Mouse (Mus musculus) embryonic fibroblast, embryonic 13.5 days (primary cell): Measurements from ENCODE around the gene Agr2. TPM values are rescaled to one million over a fixed set of nuclear protein-coding genes. Genes with fewer than 3 reads are reported as not detected.

Experiments used
- H3K27ac ChIP-seq: 2 replicates; pipeline ENCODE4 v1.5.1; 2012; ENCODE audit warnings: low read length, control low read depth, inconsistent platforms; ENCODE audit not compliant: insufficient read depth
- H3K4me1 ChIP-seq: 2 replicates; pipeline ENCODE4 v1.6.1; 2011; ENCODE audit warnings: low read length; ENCODE audit not compliant: control insufficient read depth, insufficient read depth
- H3K4me3 ChIP-seq: 2 replicates; pipeline ENCODE4 v1.5.1; 2011; ENCODE audit warnings: mild to moderate bottlenecking, control low read depth, low read length; ENCODE audit not compliant: insufficient read depth
- CTCF ChIP-seq: IDR thresholded peaks from 2 replicates; pipeline ENCODE4 v1.5.1; 2011; ENCODE audit warnings: mild to moderate bottlenecking, control low read depth, low read length, moderate library complexity, borderline replicate concordance; ENCODE audit not compliant: insufficient read depth
- POLR2A ChIP-seq: IDR thresholded peaks from 2 replicates; pipeline ENCODE4 v1.6.1; 2011; ENCODE audit warnings: low read depth, mild to moderate bottlenecking, control low read depth, low read length, moderate library complexity
- polyA plus RNA-seq: library from polyadenylated mRNA; stranded (reverse); fragments of >200 nt; gene quantifications from 2 replicates; pipeline ENCODE4 v1.2.4, GENCODE M21; 2011; ENCODE audit warnings: low read depth; ENCODE audit not compliant: missing spikeins, insufficient read length

Gene Agr2
- polyA plus RNA-seq, 1 experiment, result not detected

GRCm38 (mm10) chr12:36036776-36037175, 44.1 kb downstream of the Agr2 start:
- H3K27ac ChIP-seq, result no peak overlapping the region
- no peak for TF ChIP-seq POLR2A
- no peak for TF ChIP-seq CTCF
- H3K4me1 ChIP-seq, result no peaks in the 10 kb centered on the region
- H3K4me3 ChIP-seq, result no peak overlapping the region

DNA sequence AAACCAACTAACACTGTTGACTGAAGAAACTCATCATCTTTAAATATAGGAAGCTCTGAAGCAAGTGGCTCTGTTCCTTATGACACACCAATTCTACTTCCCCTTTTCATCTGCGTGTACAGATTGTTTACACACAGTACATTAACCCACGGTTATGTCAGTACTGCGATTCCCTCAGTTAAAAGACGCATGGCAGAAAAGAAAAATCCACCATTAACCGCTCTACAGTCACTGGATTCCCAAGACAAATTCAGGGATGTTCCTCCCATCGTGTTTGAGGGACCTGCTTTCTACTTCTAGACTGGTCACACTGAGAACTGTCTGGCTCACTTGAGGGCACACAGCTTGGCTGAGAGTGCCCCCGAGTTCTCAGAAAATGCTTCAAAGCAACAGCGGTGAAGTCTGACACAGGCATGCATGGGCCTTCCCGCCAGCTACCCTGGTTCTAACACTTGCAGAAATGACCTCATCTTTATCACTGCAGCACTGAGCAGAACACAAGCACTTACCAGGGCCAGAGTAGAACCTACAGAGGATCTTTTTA, 46.9 kb downstream of the Agr2 start:
- TF ChIP-seq POLR2A (no peak), CTCF (no peak)
- Histone ChIP-seq H3K4me3 (no peak overlapping the region), H3K27ac (no peak overlapping the region), H3K4me1 (no peaks in the 10 kb centered on the region)

DNA sequence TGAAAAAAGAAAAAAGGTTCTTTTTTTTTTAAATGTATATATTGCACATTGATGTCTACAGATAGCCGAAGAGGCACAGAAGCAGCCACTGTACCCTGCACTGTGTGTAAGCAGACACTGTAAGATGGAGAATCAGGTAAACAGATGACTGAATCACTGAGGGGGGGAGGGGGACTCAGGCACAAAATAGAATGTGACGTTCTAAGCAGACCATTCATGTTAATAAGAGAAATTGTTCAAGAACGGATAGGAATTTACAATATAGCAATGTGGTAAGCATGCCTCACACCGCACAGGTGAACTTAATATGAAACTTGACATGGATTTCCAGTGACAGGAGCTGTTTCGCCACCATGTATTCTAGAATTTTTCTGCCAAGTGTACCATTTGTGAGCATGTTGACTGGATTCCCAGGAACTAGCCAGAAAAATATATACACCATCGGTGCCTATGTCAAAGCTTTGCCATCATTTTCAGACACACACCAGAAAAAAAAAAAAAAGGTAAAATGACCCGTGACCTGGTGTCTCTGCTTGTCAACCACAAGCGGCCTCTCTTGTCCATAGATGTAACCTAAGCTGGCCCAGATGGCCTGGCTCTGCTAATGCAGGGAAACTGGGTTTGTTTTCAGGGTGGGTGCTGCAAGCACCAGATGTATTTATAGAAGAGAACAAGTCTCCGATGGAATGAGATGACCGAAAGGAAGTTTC, 48.0 kb downstream of the Agr2 start:
- Histone ChIP-seq H3K4me1 (no peaks in the 10 kb centered on the region), H3K4me3 (no peak overlapping the region)
- TF ChIP-seq POLR2A, result no peak
- TF ChIP-seq CTCF, result no peak

GRCm38 (mm10) chr12:36041281-36041589, 48.5 kb downstream of the Agr2 start:
- TF ChIP-seq CTCF (no peak), POLR2A (no peak)
- Histone ChIP-seq H3K4me1 (peaks cover 2% of the 10 kb centered on the region; the same call in 1 of the 2 replicates), H3K27ac (no peak overlapping the region), H3K4me3 (0 out of 2 replicates have a peak overlapping the region, but pooled peaks have one; percentile 64)

More for the DNA sequence above, 48.0 kb downstream of the Agr2 start:
- H3K27ac ChIP-seq, result no peak overlapping the region

DNA sequence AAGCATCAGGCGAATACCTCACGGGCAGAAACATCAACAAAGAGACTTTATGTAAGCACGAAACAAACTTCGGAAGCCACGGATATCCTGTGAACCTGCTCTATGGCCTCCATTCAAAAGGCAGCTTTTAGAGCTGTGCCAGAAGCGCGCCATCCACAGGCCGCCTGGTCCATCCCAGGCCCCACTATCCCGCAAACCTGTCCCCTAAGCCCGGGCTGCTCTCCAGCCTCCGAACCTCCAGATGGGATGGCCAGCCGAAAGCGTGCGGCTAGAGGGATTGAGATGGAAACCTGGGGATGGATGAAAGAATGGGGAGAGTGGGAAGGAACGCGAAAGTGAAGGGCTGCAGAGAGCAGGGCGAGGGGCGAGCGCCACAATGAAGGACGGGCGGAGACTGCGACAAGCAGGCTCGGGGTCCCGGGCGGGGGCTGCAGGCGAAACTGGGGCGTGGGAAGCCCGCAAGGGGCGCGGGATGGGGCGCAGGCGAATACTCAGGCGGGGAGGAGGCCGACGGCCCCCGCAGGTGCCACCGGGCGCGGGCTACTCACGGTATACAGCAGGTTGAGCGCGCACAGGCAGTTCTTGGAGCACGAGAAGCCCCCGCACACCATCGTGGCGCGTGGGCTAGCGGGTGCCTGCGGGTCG, 49.1 kb downstream of the Agr2 start:
- H3K4me1 ChIP-seq, result peaks cover 5% of the 10 kb centered on the region; the same call in 1 of the 2 replicates
- TF ChIP-seq CTCF, result no peak
- no peak for TF ChIP-seq POLR2A
- peak overlapping the region; percentile 64 for H3K4me3 ChIP-seq
- no peak overlapping the region for H3K27ac ChIP-seq

- TF ChIP-seq CTCF (no peak), POLR2A (no peak)
- peaks cover 5% of the 10 kb centered on the region; the same call in 1 of the 2 replicates for H3K4me1 ChIP-seq
- H3K4me3 ChIP-seq, result peak within 1 kb of the TSS; percentile 64
- no peak within 1 kb of the TSS for H3K27ac ChIP-seq
Measured at GRCm38 (mm10) chr12:36042348-36042778, 49.7 kb downstream of the Agr2 start, which contains the start of gene Tspan13. TSS of gene Tspan13 (minus strand) at chr12:36042500.

GRCm38 (mm10) chr12:36044691-36045090, 52.0 kb downstream of the Agr2 start:
- Histone ChIP-seq H3K4me1 (peaks cover 5% of the 10 kb centered on the region; the same call in 1 of the 2 replicates), H3K4me3 (no peak overlapping the region), H3K27ac (no peak overlapping the region)
- no peak for TF ChIP-seq CTCF
- no peak for TF ChIP-seq POLR2A

- no peak for TF ChIP-seq CTCF
- Histone ChIP-seq H3K4me1 (peaks cover 5% of the 10 kb centered on the region; the same call in 1 of the 2 replicates), H3K4me3 (no peak overlapping the region), H3K27ac (no peak overlapping the region)
Measured at GRCm38 (mm10) chr12:36046196-36046595, 53.5 kb downstream of the Agr2 start.

- peak overlapping the region; percentile 7; the same call in 1 of the 2 replicates for H3K27ac ChIP-seq
- H3K4me1 ChIP-seq, result peaks cover 5% of the 10 kb centered on the region; the same call in 1 of the 2 replicates
- TF ChIP-seq CTCF (no peak), POLR2A (no peak)
- H3K4me3 ChIP-seq, result no peak overlapping the region
Measured at GRCm38 (mm10) chr12:36047593-36047992, 54.9 kb downstream of the Agr2 start.

GRCm38 (mm10) chr12:36050276-36050675, 57.6 kb downstream of the Agr2 start:
- TF ChIP-seq POLR2A (no peak), CTCF (no peak)
- Histone ChIP-seq H3K4me1 (peaks cover 5% of the 10 kb centered on the region; the same call in 1 of the 2 replicates), H3K27ac (no peak overlapping the region), H3K4me3 (no peak overlapping the region)

Other genes with a start within 250 kb of the Agr2 start
- not detected in 2 replicates for gene Agr3, start 67.3 kb upstream of the Agr2 start, polyA plus RNA-seq
- gene Tspan13, start 49.6 kb downstream of the Agr2 start, polyA plus RNA-seq, result 3.2 and 5.6 TPM in 2 replicates
- 24.3 and 33.3 TPM in 2 replicates for gene Ankmy2, start 164.2 kb downstream of the Agr2 start, polyA plus RNA-seq
- 98.0 and 98.7 TPM in 2 replicates for gene Bzw2, start 165.2 kb downstream of the Agr2 start, polyA plus RNA-seq